Mouse (Mus musculus) small intestine, adult 2 months (tissue): ENCODE data around the gene Taldo1. TPM values are rescaled to one million over a fixed set of nuclear protein-coding genes. Genes with fewer than 3 reads are reported as not detected.

Source experiments
- H3K27ac ChIP-seq: fragments of 200-500 bp; 2 replicates; pipeline ENCODE4 v1.5.1; 2012; ENCODE audit warnings: low read depth, low read length, control low read depth, inconsistent platforms; ENCODE audit not compliant: insufficient read depth
- H3K27me3 ChIP-seq: fragments of 200-500 bp; 2 replicates; pipeline ENCODE4 v1.6.1; 2012; ENCODE audit warnings: mild to moderate bottlenecking, moderate library complexity, low read length, inconsistent platforms; ENCODE audit not compliant: control insufficient read depth, insufficient read depth
- H3K36me3 ChIP-seq: fragments of 200-500 bp; 2 replicates; pipeline ENCODE4 v1.6.1; 2012; ENCODE audit warnings: mild to moderate bottlenecking, low read length, control low read depth, inconsistent platforms; ENCODE audit not compliant: control insufficient read depth, insufficient read depth
- H3K4me1 ChIP-seq: fragments of 200-500 bp; 2 replicates; pipeline ENCODE4 v1.6.1; 2012; ENCODE audit warnings: low read length, inconsistent platforms, mixed read lengths; ENCODE audit not compliant: control insufficient read depth, insufficient read depth, insufficient read length
- H3K4me3 ChIP-seq: fragments of 200-500 bp; 2 replicates; pipeline ENCODE4 v1.5.1; 2012; ENCODE audit warnings: low read depth, mild to moderate bottlenecking, control low read depth, inconsistent platforms, low read length, moderate library complexity
- CTCF ChIP-seq: fragments of 200-500 bp; IDR thresholded peaks from 2 replicates; pipeline ENCODE4 v1.5.1; 2012; ENCODE audit warnings: low read depth, mild to moderate bottlenecking, control low read depth, inconsistent platforms, low read length, moderate library complexity, mixed read lengths; ENCODE audit not compliant: insufficient replicate concordance, insufficient read length; ENCODE audit errors: extremely low read depth
- POLR2A ChIP-seq: fragments of 200-500 bp; IDR thresholded peaks from 2 replicates; pipeline ENCODE4 v1.6.1; 2012; ENCODE audit warnings: low read depth, mild to moderate bottlenecking, control low read depth, inconsistent platforms, low read length, moderate library complexity
- WGBS: fragments of 180-500 bp; shearing (Covaris S2); methylation state at CpG from one replicate; pipeline ENCODE4 v1.1.7; 2018; 5-methylcytosine and 5-hydroxymethylcytosine counted together
- polyA plus RNA-seq: library from polyadenylated mRNA; depleted of rRNA; stranded (reverse); fragments of >200 nt; gene quantifications from 2 replicates; pipeline ENCODE4 v1.2.3, GENCODE M21; 2012

Taldo1 gene
- polyA plus RNA-seq, 1 experiment = 473 TPM

GRCm38 (mm10) chr7:141369918-141370317 lies 22.1 kb upstream of the Taldo1 start:
- no peaks in the 10 kb centered on the region for H3K36me3 ChIP-seq
- peak overlapping the region; percentile 66 for H3K27ac ChIP-seq
- H3K4me3 ChIP-seq = no peak overlapping the region
- TF ChIP-seq CTCF (no peak), POLR2A (no peak)
- WGBS = 37% methylated on average over 5 of the region's 5 CpGs
- H3K4me1 ChIP-seq = peaks cover 16% of the 10 kb centered on the region; the same call in 1 of the 2 replicates
- no peaks in the 10 kb centered on the region for H3K27me3 ChIP-seq

- 18% methylated on average over 6 of the region's 6 CpGs for WGBS
- Histone ChIP-seq H3K27ac (peak overlapping the region; percentile 60), H3K4me3 (no peak overlapping the region), H3K27me3 (no peaks in the 10 kb centered on the region), H3K36me3 (no peaks in the 10 kb centered on the region), H3K4me1 (peaks cover 16% of the 10 kb centered on the region; the same call in 1 of the 2 replicates)
- TF ChIP-seq CTCF (no peak), POLR2A (no peak)
These were observed 19.9 kb upstream of the Taldo1 start for GRCm38 (mm10) chr7:141371942-141372595.

GRCm38 (mm10) chr7:141373611-141374010 lies 18.4 kb upstream of the Taldo1 start:
- 73% methylated on average over 6 of the region's 6 CpGs for WGBS
- H3K27ac ChIP-seq = peak overlapping the region; percentile 17; the same call in 1 of the 2 replicates
- H3K36me3 ChIP-seq = no peaks in the 10 kb centered on the region
- no peak for TF ChIP-seq POLR2A
- TF ChIP-seq CTCF = no peak
- H3K4me3 ChIP-seq = no peak overlapping the region
- peaks cover 16% of the 10 kb centered on the region; the same call in 1 of the 2 replicates for H3K4me1 ChIP-seq
- H3K27me3 ChIP-seq = no peaks in the 10 kb centered on the region

DNA sequence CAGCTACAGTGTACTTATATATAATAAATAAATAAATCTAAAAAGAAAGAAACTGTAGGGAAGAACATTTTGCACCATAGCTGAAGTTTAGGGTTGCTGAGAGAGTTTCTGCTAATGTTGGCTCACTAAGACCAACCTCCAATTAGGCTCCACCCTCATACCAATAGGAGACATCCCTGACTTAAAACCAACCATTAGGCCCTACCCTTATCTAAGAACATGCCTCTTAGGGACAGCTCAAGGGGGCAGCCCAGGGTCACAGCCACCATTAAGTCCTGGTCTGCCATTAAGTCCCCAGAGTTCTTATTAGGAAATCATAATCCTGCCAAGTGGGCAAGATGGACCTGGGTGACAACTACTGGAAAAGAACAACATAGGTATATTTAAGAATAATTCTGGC lies 17.6 kb upstream of the Taldo1 start:
- TF ChIP-seq CTCF (no peak), POLR2A (no peak)
- H3K4me1 ChIP-seq = peaks cover 16% of the 10 kb centered on the region
- H3K27ac ChIP-seq = no peak overlapping the region
- no peak overlapping the region for H3K4me3 ChIP-seq
- H3K27me3 ChIP-seq = no peaks in the 10 kb centered on the region
- H3K36me3 ChIP-seq = no peaks in the 10 kb centered on the region

GRCm38 (mm10) chr7:141379584-141379983 lies 12.4 kb upstream of the Taldo1 start:
- Histone ChIP-seq H3K27ac (peak overlapping the region; percentile 80), H3K4me1 (peaks cover 16% of the 10 kb centered on the region), H3K4me3 (no peak overlapping the region), H3K36me3 (no peaks in the 10 kb centered on the region), H3K27me3 (no peaks in the 10 kb centered on the region)
- 26% methylated on average over 4 of the region's 4 CpGs for WGBS
- TF ChIP-seq CTCF (no peak), POLR2A (no peak)

GRCm38 (mm10) chr7:141381068-141381835 lies 10.7 kb upstream of the Taldo1 start:
- peaks cover 16% of the 10 kb centered on the region for H3K4me1 ChIP-seq
- no peaks in the 10 kb centered on the region for H3K36me3 ChIP-seq
- TF ChIP-seq CTCF (no peak), POLR2A (no peak)
- no peak overlapping the region for H3K4me3 ChIP-seq
- WGBS = 66% methylated on average over 4 of the region's 4 CpGs
- H3K27ac ChIP-seq = no peak overlapping the region; the same call in 1 of the 2 replicates
- H3K27me3 ChIP-seq = no peaks in the 10 kb centered on the region

DNA sequence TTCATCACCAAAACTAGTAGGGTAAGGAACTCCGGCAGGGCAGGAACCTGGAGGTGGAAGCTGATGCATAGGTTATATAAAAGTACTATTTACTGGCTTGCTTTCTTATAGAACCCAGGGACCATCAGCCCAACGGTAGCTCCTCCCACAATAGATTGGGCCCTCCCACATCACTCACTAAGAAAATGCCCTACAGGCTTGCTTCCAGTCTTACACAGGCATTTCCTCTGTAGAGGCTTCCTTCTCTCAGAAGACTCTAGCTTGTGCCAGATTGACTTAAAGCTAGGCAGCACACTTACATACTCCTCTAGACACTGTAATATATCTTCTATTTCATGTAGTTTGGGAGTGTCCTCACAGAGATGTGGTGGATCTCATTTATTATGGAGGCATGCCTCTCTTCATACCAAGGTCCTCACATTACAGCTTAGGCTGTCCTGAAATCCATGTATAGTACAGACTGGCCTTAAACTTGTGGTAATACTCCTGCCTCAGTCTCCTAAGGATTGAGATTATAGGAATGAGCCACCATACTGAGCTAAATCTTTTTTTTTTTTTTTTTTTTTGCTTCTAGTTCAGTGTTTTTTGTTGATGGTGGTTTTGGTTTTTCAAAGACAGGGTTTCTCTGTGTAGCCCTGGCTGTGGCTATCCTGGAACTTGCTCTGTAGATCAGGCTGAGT lies 4.1 kb upstream of the Taldo1 start:
- WGBS = 45% methylated on average over 2 of the region's 2 CpGs

More for the DNA sequence above, 4.1 kb upstream of the Taldo1 start:
- Histone ChIP-seq H3K36me3 (no peaks in the 10 kb centered on the region), H3K27me3 (no peaks in the 10 kb centered on the region), H3K4me1 (peaks cover 12% of the 10 kb centered on the region), H3K27ac (peak overlapping the region; percentile 78), H3K4me3 (no peak overlapping the region)
- TF ChIP-seq POLR2A (no peak), CTCF (no peak)
